ENCODE assay signal across 8 mouse cellular contexts in the genomic region with DNA sequence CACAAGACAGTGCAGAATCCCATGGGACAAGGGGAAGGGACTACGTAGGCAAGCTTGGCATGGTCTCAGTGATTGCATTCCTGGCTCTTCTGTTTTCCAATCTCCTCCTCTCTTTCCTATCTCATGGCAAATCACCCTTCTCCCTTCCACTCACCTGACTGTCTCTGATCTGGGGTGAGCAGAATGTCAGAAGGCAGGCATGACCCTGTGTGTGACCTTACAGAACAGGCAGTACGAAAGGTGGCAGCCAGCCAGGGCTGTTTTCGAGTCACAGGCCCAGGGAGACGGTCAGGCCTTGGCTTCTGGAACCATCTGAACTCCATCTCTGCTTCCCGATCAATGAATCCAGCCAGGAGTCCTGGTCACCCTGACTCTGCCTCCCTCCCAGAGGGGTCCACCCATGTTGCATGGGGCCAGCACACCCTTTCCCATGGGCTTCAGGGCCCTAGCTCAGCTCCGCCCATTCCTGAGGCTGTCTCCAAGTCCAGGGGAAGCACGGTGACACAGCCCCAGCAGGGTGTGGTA.
DNase-seq lines count a peak whose midpoint lies in the region; TF ChIP-seq lines count a peak whose summit lies in the region.

No protein-coding gene starts in this region.

- no peak for TF ChIP-seq CTCF in layer of hippocampus, adult 2 months (conservative IDR thresholded peaks at IDR 0.05)

- intact Hi-C loops in gastrocnemius, postnatal 36 days (cut with DNase I): no loop called here

- peak overlapping the region; percentile 10; the same call in 1 of the 2 replicates for H3K27ac ChIP-seq in layer of hippocampus, adult 2 months

- no peak overlapping the region for H3K4me3 ChIP-seq in layer of hippocampus, adult 2 months

- no peak for DNase-seq in layer of hippocampus, adult 2 months (ENCODE audit: low spot score in 2 of 2)
- DNase-seq in layer of hippocampus, adult 9-10 months (ENCODE audit: low spot score): no peak
- peak; percentile 32 to 42 for DNase-seq in gastrocnemius, postnatal 36 days
- DNase-seq in kidney, adult 9 months: peak; percentile 82
- DNase-seq in lung, postnatal 36 days: peak; percentile 69
- no peak for DNase-seq in layer of hippocampus, adult 8-10 months (ENCODE audit: low spot score in 2 of 2)
- no peak for DNase-seq in layer of hippocampus, postnatal 25 days (ENCODE audit: extremely low spot score in 1 of 2, low spot score in 1 of 2)
- DNase-seq in natural killer cell, adult 2 months (ENCODE audit: low spot score in 2 of 2): no peak

Comparison
In these comparisons a context has a peak if more than half of its experiments do, and no peak if none do; other contexts are left out.
1. DNase-seq: peak in gastrocnemius, postnatal 36 days (2 of 2), kidney, adult 9 months (single experiment) and lung, postnatal 36 days (single experiment); none in layer of hippocampus, adult 2 months (0 of 2), layer of hippocampus, adult 9-10 months (single experiment), layer of hippocampus, adult 8-10 months (0 of 2), layer of hippocampus, postnatal 25 days (0 of 2) and natural killer cell, adult 2 months (0 of 2).